Mouse (Mus musculus): ENCODE results near the gene Hist1h3i. TPM values are rescaled to one million over a fixed set of nuclear protein-coding genes. Genes with fewer than 3 reads are reported as not detected.

The Hist1h3i gene
- total RNA-seq (2023): 110 TPM

GRCm38 (mm10) chr13:21783255-21783617, at the start of gene Hist1h3i:
TSS of gene Hist1h3i (minus strand) at chr13:21783370.

DNA sequence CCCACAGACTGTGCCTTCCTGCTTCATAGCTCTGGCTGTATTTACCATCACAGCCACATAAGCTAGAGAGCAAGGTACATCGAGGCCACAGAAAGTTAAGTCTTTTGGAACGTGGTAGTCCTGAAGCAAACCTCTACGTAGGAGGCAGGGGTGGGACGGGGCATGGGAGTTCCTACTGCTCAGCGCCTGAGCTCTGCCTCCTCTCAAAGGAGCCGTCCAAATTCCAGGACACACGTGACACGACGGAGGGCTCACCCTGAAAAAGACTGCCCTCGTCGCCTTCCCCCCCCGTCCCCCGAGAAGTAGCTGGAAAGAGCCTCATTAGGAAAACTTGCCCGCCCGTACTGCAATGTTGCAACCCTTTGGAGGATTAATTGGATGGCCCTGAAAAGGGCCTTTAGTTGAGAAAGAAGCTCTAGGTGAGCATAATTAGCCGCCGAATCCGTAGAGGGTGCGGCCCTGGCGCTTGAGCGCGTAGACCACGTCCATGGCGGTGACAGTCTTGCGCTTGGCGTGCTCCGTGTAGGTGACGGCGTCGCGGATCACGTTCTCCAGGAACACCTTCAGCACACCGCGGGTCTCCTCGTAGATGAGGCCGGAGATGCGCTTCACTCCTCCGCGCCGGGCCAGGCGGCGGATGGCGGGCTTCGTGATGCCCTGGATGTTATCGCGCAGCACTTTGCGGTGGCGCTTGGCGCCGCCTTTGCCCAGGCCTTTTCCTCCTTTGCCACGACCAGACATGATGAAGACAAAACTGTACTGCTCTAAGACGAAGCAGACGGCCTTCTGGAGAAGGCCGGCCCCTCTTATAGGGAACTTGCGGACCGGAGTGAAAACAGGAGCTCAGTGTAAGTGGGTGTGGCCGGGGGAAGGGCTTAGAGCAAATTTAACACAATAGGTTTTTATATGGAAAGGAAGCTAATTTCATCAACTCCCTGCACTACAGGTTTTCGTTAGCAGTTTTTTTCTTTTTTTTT, 48.5 kb upstream of the Hist1h3i start, which contains the start of gene Hist1h4n:
Hist1h4n (minus strand) TSS at position 779 of the 977 bp plus-strand sequence.

GRCm38 (mm10) chr13:21811539-21811938, 28.4 kb upstream of the Hist1h3i start, which contains the start of gene Hist1h4m:
TSS of gene Hist1h4m (plus strand) at chr13:21811746.

DNA sequence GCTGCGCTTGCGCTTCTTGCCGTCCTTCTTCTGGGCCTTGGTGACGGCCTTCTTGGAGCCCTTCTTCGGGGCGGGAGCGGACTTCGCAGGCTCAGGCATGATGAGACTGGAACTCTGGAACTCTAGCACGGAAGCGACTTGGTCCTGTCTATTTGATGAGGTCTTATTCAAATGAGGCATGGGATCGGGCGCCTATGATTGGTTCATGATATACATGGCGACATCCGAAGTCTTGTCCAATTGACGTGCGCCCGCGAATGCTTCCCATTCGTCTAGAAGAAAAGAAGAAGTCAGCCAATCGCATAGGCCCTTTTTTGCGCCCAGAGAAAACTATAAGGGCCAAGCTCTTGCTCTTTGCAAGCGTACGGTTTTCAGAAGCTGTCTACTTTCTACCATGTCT, 26.9 kb upstream of the Hist1h3i start, which contains the start of the genes Hist1h2bq and Hist1h2ao:
Hist1h2bq (minus strand) TSS at position 125 of the 400 bp plus-strand sequence.
Hist1h2ao (plus strand) TSS at position 393 of the 400 bp plus-strand sequence.

DNA sequence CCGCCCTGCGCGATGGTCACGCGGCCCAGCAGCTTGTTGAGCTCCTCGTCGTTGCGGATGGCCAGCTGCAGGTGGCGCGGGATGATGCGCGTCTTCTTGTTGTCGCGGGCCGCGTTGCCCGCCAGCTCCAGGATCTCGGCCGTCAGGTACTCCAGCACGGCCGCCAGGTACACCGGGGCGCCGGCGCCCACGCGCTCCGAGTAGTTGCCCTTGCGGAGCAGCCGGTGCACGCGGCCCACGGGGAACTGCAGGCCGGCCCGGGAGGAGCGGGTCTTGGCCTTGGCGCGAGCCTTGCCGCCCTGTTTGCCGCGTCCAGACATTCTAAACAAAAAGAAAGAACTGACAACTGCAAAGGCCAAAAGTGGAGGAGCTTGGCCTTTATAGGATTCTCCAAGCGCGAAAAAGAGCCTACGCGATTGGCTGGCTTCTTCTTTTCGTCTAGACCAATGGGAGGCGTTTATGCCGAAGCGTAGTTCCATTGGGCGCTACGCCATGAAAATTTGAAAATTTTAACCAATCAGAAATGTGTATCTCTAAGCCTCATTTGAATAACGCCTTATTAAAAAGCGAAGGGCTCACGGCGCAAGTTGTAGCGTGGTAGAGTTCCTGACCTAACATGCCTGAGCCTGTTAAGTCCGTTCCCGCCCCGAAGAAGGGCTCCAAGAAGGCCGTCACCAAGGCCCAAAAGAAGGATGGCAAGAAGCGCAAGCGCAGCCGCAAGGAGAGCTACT, 3.9 kb upstream of the Hist1h3i start, which contains the start of the genes Hist1h2an and Hist1h2bp:
Hist1h2an (minus strand) TSS at position 320 of the 731 bp plus-strand sequence.
Hist1h2bp (plus strand) TSS at position 563 of the 731 bp plus-strand sequence.

DNA sequence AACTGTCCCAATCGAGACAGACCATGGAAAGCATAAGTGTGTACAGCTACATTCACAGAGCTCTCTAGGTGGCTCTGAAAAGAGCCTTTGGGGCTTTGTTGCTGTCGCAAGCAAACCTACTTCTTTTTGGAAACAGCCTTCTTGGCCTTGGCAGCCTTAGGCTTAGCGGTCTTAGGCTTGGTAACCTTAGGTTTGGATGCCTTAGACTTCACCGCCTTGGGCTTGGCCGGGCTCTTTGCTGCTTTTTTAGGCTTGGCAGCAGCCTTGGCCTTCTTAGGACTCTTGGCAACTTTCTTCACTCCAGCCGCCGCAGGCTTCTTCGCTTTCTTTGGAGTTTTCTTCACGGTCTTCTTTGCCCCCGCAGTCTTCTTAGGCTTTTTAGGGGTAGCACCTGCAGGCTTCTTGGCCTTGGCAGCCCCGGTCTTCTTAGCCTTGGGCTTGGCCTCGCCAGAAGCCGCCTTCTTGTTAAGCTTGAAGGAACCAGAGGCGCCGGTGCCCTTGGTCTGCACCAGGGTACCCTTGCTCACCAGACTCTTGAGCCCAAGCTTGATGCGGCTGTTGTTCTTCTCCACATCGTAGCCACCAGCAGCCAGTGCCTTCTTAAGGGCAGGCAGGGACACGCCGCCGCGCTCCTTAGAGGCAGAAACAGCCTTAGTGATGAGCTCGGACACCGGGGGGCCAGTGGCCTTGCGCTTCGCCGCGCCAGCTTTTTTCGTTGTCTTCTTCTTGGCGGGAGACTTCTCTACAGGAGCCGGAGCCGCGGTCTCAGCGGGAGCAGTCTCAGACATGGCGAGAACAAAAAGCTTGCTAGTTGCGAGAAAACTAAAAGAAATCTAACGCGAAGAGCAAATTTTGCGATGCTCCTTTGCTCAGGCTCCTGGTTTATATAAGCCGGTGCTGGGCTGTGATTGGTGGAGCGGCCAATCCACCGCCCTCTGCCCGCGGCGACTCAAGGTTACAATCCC, 3.1 kb downstream of the Hist1h3i start, which contains the start of gene Hist1h1b:
Hist1h1b (minus strand) TSS at position 859 of the 965 bp plus-strand sequence.

GRCm38 (mm10) chr13:21753524-21754285, 29.5 kb downstream of the Hist1h3i start, which contains the start of the genes Hist1h2ak and Hist1h2bn:
TSS of gene Hist1h2ak (minus strand) at chr13:21753827.
TSS of gene Hist1h2bn (plus strand) at chr13:21754123.

GRCm38 (mm10) chr13:21750159-21751017, 32.8 kb downstream of the Hist1h3i start, which contains the start of gene Hist1h4k:
TSS of gene Hist1h4k (minus strand) at chr13:21750505.

DNA sequence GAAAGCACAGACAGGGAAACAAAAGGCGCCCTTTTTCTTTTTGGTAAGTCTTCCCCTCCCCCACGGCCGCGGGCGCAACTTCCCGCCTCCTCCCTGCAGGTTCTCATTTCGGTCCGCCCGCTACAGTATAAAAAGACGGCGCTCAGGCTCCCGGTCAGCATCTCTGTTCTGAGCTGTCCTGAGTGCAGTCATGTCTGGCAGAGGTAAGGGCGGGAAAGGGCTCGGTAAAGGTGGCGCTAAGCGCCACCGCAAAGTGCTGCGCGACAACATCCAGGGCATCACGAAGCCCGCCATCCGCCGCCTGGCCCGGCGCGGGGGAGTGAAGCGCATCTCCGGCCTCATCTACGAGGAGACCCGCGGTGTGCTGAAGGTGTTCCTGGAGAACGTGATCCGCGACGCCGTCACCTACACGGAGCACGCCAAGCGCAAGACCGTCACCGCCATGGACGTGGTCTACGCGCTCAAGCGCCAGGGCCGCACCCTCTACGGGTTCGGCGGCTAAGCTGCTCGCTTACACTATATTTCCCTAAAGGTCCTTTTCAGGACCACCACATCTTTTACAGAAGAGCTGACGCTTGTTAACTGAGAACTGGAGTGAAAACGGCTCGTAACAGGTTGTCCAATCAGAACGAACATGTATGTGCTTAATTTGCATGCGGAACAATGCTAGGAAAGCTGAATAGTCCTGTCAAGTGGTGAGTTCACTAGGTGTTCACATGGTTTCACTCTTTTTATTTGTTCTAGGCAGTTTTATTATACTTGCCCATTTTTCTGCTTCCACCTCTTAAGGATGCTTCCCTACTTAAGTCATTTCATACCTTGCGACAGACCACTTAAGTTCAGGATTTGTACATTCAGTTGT, 48.0 kb downstream of the Hist1h3i start, which contains the start of gene Hist1h4j:
Hist1h4j (plus strand) TSS at position 159 of the 862 bp plus-strand sequence.

Other genes with a start within 250 kb of the Hist1h3i start
- gene Olfr1366, start 240.6 kb downstream of the Hist1h3i start, total RNA-seq (2023): not detected
- not detected for gene Olfr1535, start 223.5 kb downstream of the Hist1h3i start, total RNA-seq (2023)
- gene Olfr1364, start 201.6 kb downstream of the Hist1h3i start, total RNA-seq (2023): not detected
- gene Olfr1362, start 169.3 kb downstream of the Hist1h3i start, total RNA-seq (2023): not detected
- not detected for gene Olfr11, start 140.9 kb downstream of the Hist1h3i start, total RNA-seq (2023)
- gene Olfr1361, start 120.0 kb downstream of the Hist1h3i start, total RNA-seq (2023): not detected
- not detected for gene Olfr1360, start 106.0 kb downstream of the Hist1h3i start, total RNA-seq (2023)
- gene Olfr1359, start 85.3 kb downstream of the Hist1h3i start, total RNA-seq (2023): not detected
- 28.4 TPM for gene Hist1h2bl, start 67.2 kb downstream of the Hist1h3i start, total RNA-seq (2023)
- 48.8 TPM for gene Hist1h2ai, start 66.9 kb downstream of the Hist1h3i start, total RNA-seq (2023)
- 99.8 TPM for gene Hist1h3h, start 65.7 kb downstream of the Hist1h3i start, total RNA-seq (2023)
- gene Hist1h2bm, start 61.3 kb downstream of the Hist1h3i start, total RNA-seq (2023): 6.3 TPM
- 11.9 TPM for gene Hist1h4j, start 48.3 kb downstream of the Hist1h3i start, total RNA-seq (2023)
- 339 TPM for gene Hist1h4k, start 32.9 kb downstream of the Hist1h3i start, total RNA-seq (2023)
- 38.7 TPM for gene Hist1h2ak, start 29.5 kb downstream of the Hist1h3i start, total RNA-seq (2023)
- 75.5 TPM for gene Hist1h2bn, start 29.2 kb downstream of the Hist1h3i start, total RNA-seq (2023)
- gene Hist1h1b, start 2.7 kb downstream of the Hist1h3i start, total RNA-seq (2023): 9.5 TPM
- 5.2 TPM for gene Hist1h2an, start 3.8 kb upstream of the Hist1h3i start, total RNA-seq (2023)
- 22.1 TPM for gene Hist1h2bp, start 4.1 kb upstream of the Hist1h3i start, total RNA-seq (2023)
- gene Hist1h2bq, start 26.8 kb upstream of the Hist1h3i start, total RNA-seq (2023): 49.3 TPM
- 110 TPM for gene Hist1h2ao, start 27.1 kb upstream of the Hist1h3i start, total RNA-seq (2023)
- gene Hist1h4m, start 28.4 kb upstream of the Hist1h3i start, total RNA-seq (2023): 248 TPM
- gene Hist1h4n, start 48.8 kb upstream of the Hist1h3i start, total RNA-seq (2023): 35.4 TPM
- gene Hist1h2ap, start 50.1 kb upstream of the Hist1h3i start, total RNA-seq (2023): 30.3 TPM
- 48.4 TPM for gene Hist1h2br, start 50.4 kb upstream of the Hist1h3i start, total RNA-seq (2023)
- 0.71 TPM for gene Zfp184, start 161.7 kb upstream of the Hist1h3i start, total RNA-seq (2023)
- gene Pom121l2, start 197.8 kb upstream of the Hist1h3i start, total RNA-seq (2023): not detected
- 0.65 TPM for gene Prss16, start 226.4 kb upstream of the Hist1h3i start, total RNA-seq (2023)